In genomic region chr4:88424563-88424962, GRCm38 (mm10) we compare ENCODE assay signal across 16 mouse cellular contexts.
"Had no signal": no experiment of that assay in that cellular context is flagged by ENCODE, and none has a peak within 500 bp of the region (broad histone marks: within the 10 kb centered on the region; RNA-seq: fewer than 3 reads in every experiment).

No protein-coding gene starts in this region.

- H3K27me3 ChIP-seq: neural tube, embryonic 13.5 days; neural tube, embryonic 15.5 days; stomach, embryonic 15.5 days had no signal

- H3K27ac ChIP-seq: neural tube, embryonic 13.5 days; neural tube, embryonic 15.5 days; stomach, embryonic 15.5 days; stomach, postnatal 0 days had no signal

- H3K9me3 ChIP-seq: neural tube, embryonic 13.5 days; neural tube, embryonic 15.5 days; stomach, embryonic 15.5 days had no signal

- DNase-seq: retina, postnatal 1 day; right cerebral cortex, adult 18-20 months; right cerebral cortex, postnatal 14 days; right cerebral cortex, postnatal 25 days; right cerebral cortex, postnatal 4 days; spleen, adult 18-20 months; thymus, adult 18-20 months; thymus, adult 2 months; thymus, postnatal 14 days; thymus, postnatal 25 days; thymus, postnatal 36 days; thymus, postnatal 4 days had no signal

- H3K9ac ChIP-seq: neural tube, embryonic 13.5 days; neural tube, embryonic 15.5 days; stomach, embryonic 15.5 days had no signal

- H3K4me3 ChIP-seq: neural tube, embryonic 13.5 days; neural tube, embryonic 15.5 days; stomach, embryonic 15.5 days had no signal

- H3K4me1 ChIP-seq: neural tube, embryonic 13.5 days; neural tube, embryonic 15.5 days; stomach, embryonic 15.5 days had no signal

- H3K36me3 ChIP-seq: neural tube, embryonic 13.5 days; neural tube, embryonic 15.5 days; stomach, embryonic 15.5 days had no signal
